Mouse (Mus musculus) spleen, adult 12 weeks (tissue): ENCODE results near the gene Gm21488.
"Not testable (repeated sequence)": the region's sequence is repeated elsewhere in the genome, so short reads cannot be mapped to it uniquely, and the experiment has no call there.

Source experiments
- DNase-seq: peaks from one replicate; pipeline ENCODE4 v3.0.0; 2022; ENCODE audit warnings: low spot score

Gene Gm21488

DNA sequence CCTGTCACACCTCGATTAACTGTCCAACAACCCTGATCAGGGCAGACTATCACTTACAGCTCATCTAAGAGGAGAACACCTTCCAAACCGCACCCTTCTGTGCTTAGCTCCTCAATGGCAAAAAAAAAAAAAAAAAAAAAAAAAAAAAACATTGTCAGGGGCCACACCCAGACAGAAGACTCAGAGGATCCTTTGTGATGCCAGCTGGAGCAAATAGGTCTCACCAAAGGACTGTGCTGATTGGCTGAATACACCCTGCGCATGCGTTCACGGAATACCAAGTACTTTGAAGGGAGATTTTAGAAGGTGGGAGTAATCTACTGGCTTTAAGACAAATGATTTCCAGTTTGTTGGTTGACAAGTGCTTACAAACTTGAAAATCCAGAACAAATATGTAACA lies at the start of gene Gm21488:
Gm21488 (minus strand) TSS at position 101 of the 400 bp plus-strand sequence.
- not testable (repeated sequence) for DNase-seq
